Mouse (Mus musculus) spleen, adult 18-20 months (tissue): ENCODE data around the gene Ulk2.
"Not testable (repeated sequence)": the region's sequence is repeated elsewhere in the genome, so short reads cannot be mapped to it uniquely, and the experiment has no call there.

ENCODE experiments used
- DNase-seq, 2 experiments: peaks; one replicate each; pipeline ENCODE4 v3.0.0; 2022; ENCODE audit warnings: mixed read lengths in 2 of 2

Gene Ulk2

DNA sequence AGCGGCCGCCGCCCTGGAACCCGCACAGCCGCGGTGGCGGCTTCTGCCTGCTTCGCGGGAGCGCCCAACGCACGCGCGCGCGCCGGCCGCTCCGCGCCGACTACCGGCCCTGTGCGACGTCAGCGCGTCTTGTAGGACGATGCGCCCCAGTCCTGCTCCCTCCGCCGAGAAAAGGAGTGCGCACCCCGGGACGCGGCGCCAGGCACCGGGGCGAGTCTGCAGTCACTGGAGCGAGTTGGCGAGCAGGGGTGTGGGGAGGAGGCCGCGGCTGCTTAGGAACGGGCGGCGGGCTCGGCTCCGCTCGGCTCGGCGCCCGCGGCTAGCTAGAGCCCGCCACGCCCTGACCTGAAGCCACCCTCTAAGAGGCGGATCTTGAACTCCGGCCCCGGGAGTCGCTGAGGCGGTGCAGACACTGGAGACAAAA lies at the start of gene Ulk2:
Gene Ulk2, minus strand, starts transcription at position 86 of the 424 bp plus-strand sequence.
- DNase-seq = peak; percentile 80 to 88

DNA sequence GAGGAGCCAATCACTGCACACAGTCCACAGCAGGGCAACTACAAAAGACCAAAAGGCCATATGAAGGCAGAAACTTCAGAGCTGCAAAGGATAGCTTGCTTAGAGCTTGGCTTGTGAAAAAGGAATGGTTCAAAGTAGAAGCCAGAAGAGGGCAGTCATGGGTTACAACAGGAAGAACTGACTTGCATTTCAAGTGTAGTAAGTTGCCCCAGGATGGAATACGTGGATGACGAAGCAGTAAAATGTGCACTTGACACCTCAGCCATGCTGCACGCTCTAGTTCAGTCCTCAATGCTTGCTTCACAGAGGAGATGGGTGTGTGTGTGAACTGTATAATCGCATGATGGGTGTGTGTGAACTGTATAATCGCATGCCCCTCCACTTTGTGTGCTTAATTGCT lies 27.3 kb upstream of the Ulk2 start:
- DNase-seq = no peak

DNA sequence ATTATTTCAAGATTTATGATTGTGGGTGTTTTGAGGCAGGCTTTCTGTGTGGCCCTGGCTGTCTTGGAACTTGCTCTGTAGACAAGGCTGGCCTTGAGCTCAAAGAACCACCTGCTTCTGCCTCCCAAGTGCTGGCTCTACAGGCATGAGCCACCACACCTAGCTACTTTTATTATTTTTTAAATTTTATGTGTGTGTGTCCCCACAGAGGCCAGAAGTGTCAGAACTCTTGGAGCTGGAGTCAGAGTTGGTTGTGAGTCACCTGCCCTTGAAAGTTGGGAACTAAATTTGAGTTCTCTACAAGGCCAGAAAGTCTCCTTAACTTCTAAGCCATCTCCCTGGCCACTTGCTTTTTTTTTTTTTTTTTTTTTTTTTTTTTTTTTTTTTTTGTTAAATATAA lies 25.0 kb upstream of the Ulk2 start:
- no peak for DNase-seq

DNA sequence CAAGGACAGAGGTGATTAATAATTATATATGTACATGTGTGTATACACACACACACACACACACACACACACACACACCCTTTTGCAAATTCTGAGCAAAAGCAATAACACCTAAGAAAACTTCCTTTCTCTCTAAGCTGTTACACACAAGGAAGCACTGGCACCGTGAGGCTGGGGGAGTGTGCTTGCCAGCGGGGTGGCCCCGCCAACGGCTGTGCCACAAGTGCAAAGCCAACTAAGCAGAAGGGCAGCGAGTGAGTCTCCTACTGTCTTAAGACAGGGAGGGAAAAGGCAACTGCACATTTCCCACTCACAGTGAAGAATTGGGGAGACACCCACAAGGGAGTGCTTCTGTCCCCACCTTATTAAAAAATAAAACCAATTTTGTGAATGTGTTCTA lies 17.0 kb upstream of the Ulk2 start:
- no peak for DNase-seq

DNA sequence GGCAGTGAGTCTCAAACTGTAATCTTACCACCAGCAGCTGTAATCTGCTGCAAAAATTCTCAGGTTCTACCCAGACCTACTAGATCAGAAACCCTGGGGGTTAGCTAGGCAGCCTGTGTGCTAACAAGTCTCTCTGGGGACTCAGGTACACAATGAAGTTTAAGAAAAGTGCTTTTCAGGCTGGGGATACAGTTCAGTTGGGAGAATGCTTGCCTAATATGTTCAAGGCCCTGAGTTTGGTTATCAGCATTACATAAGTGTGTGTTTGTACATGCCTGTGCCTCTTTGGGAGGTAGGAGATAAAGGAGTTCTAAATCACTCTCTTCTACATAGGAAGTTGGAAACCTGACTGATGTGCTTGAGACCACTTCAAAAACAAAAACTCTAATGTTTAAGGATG lies 12.0 kb upstream of the Ulk2 start:
- DNase-seq = no peak

DNA sequence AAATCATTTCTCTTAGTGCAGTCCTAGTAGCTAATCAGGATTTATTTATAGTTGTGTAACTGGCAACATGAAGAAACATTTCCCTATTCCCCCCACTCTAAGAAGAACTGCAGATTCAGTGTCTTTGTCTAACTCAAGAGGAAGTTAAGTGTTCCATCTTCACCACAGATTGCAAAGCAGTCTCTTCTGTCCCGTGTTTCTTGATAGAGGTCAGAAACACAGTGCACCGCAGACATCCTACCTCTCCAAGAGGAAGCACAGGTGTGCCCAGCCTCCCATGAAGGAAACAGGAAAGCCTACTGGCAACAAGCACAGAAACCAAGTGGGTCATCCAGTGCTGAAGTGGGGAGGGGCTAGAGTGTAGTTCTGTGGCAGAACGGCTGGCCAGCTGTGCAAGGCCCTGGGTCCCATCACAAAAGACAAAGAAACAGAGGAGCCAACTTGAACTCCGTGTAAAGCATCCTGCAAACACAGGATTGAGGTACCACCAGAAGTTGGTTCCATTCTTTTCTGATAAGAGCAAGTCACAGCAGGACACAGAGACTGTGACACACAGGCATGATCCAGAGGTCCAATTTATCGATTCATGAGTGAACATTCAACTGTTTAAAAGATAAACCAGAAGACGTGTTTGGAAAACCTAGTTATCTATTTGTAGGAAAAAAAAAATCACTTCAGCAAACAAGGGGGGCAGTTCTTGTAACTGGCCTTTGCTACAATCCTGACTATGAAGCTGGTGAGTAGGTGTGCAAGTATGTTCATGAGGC lies 7.1 kb upstream of the Ulk2 start:
- no peak for DNase-seq

DNA sequence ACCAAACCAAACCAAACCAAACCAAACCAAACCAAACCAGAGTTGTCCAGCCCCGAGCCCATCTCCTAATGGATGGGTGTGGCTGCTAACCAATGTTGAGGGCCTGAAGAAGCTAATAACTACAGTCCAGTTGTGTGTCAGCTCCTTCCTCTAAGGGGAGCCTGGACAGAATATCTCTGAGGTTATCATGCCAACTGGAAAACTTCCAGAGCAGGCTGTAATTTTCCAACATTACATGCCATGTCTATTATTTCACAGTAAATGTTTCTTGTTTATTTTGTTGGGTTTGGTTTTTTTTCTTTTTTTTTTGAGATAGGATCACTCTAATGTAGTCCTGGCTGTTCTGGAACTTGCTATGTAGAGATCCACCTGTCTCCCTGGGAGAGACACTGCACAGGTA lies 4.4 kb upstream of the Ulk2 start:
- no peak for DNase-seq

DNA sequence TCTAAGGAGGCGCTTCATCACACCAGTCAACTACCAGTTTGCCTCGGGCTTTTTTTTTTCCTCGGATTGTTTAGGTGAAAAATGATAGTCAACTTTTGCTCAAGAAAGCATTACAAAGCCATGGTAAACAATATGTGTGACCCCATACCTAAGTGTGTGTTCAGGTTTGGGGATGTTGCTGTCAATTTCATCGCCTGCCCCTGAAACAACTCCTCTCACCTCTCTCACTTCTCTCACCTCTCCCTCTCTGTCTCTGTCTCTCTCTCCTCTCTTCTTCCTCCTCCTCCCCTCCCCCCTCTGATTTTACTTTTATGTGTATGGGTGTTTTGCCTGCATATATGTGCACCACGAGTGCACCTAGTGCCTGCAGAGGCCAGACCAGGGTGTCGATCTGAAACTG lies 666 bp upstream of the Ulk2 start:
- DNase-seq = no peak

DNA sequence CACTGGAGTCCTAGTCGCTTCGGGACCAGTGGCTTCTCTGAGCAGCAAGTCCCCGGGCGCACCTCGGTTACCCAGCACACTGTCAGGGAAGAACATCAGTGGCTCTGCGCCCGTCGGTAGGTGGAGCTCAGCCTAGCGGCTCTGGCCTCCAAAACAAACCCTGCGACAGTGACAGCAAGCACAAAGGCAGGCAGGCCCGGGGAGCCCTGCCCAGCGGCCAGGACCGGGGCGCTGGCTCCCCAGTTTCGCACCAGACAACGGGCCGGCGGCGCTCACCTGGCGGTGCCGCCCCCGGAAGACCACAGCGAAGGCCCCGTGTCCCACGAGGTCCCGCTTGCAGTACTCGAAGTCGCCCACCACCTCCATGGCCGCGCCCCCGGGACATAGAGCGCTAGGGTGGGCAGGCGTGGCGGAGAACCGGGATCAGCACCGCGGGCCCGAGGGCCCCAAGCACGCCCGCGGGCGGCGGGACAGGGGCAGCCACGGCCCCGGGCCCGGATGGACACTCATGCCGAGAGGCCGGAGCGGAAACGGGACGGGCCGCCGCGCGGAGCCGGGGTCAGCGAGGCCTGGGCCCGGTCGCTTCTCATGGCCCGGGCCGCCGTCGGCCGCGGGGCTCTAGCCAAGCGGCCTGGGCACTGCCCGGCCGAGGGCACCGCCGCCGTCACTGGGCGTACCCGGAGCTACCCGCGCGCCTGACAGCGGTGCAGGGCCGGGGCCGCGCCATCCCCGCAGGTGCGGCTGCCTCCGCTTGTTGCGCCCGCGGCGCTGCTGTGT lies 474 bp downstream of the Ulk2 start:
- peak; percentile 77 to 81 for DNase-seq

DNA sequence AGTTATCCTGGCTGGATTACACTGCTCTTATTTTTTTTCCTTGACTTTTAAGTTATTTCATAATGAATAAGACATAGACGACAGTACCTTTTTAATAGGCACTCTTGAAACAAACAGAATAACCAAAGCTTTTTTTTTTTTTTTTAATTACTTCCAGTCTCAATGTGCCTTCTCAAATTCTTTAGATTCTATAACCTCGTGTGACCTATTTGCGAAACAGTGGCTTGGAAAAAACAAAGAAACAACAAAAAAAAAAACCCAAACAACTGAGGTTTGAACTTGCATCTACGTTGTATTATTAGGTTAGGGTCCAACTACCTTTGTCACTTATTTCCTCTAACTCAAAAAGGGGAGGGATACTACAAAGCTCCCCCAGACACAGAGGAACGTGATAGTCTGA lies 1.2 kb downstream of the Ulk2 start:
- DNase-seq = no peak

DNA sequence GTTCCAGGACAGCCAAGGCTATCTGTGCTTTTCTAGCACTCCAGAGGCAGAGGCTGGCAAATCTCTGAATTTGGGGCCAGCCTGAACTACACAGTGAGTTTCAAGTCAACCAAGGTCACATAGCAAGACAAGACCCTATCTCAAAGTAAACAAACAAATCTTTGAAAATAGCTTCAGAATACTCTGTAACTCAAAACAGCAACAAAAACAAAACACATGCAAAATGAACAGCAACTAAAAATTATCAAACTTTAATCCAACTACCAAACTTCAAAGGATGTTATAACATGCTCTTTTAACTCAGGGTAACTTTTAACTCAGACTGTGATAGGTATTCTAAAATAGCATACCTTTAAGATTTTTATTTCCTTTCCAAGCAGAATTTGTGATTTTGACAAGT lies 2.0 kb downstream of the Ulk2 start:
- no peak for DNase-seq

DNA sequence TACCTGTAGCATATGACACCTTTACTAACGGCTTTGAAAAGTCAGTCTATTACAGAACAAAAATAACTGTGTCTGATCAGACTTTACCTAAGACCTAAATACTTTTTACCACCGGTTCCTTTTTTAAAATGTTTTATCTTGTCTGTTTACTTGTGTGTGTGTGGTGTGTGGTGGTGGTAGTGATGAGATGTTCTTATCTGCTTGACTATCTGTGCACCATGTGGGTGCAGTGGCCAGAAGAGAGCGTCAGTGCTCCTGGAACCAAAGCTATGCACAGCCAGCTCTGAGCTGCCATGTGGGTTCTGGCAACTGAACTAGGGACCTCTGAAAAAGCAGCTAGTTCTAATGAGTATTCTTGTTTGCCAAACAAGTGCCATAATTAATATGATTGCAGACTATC lies 3.7 kb downstream of the Ulk2 start:
- no peak for DNase-seq

DNA sequence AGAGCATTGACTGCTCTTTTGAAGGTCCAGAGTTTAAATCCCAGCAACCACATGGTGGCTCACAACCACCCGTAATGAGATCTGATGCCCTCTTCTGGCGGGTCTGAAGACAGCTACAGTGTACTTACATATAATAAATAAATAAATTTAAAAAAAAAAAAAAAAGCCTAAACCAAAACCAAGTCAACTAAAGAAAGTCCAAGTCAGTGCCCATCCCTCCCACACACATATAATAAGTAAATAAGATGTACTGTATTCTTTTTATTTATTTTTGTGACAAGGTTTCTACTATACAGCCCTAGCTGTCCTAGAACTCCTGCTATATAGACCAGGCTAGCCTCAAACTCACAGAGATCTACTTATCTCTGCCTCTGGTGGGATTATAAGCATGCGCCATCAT lies 14.2 kb downstream of the Ulk2 start:
- not testable (repeated sequence) for DNase-seq

DNA sequence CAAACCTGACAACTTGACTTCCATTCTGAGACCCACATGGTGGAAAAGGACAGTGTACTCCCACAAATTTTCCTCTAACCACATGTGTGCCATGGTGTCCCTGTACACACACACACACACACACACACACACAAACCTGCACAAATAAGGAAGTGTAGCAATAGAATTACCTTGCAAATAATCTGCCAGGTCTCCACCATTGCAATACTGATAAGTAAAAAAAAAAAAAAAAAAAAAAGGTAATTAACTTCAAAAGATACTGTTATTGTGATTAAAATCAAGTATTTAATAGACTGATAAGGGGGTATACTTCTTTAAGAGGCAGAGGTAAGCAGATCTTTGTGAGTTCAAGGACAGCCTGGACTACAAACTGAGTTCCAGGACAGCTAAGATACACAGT lies 14.9 kb downstream of the Ulk2 start:
- DNase-seq = no peak

DNA sequence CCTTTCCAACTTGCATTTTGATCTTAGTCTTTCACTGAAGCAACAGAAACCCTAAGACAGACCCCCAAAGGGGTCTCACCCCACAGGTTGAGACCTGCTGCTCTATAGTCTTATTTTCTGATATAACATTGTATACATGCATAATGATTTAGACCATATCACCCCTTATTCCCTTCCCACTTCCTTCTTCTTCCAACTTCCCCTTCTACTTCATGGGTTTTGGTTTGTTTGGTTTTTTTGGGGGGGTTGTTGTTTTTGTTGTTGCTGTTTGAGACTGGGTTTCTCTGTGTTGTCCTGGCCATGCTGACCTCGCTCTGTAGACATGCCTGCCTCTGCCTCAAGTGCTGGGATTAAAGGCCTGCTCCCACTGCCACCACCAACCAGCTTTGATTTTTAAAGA lies 15.7 kb downstream of the Ulk2 start:
- DNase-seq = no peak

DNA sequence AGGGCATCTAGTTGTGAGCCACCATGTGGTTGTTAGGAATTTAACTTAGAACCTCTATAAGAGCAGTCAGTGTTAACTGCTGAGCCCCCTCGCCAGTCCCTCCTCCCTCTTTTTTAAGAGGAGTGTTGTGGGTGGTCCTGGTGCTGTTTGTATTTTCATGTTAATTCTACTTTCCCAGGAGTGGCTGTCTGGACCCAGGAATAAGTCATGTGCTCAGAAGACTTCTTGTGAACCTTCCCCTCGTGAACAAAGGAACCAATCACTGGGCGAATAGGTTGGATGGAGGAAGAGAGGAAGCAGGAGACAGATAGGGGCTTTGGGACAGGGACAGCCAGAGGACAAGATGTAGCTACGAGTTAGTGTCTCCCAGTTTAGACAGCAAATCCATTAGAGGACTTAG lies 45.1 kb downstream of the Ulk2 start:
- DNase-seq = no peak

DNA sequence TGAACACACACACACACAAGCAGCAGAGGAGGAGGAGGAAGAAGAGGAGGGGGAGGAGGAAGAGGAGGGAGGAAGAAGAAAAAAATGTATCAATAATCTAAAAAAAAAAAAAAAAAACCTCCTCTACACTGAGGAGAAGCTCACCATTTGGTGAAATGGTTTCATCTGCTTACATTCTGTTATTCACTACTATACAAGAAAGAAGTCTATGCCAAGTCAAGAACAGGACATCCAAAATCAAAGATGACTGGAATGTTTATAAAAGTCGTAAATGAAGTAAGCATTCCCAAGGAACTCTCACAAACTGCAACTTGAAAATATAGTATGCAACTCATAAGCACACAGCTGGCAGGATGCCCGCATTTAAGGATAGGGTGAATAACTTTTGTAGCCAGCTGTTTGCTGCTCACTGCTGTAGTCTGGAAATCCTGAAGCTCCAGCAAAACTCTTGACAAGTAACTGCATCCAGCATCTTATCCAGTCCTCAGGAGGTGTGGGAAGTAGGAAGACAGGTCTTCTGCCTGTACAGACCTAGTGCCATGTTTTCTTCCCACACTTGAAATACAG lies 46.2 kb downstream of the Ulk2 start:
- DNase-seq = no peak

DNA sequence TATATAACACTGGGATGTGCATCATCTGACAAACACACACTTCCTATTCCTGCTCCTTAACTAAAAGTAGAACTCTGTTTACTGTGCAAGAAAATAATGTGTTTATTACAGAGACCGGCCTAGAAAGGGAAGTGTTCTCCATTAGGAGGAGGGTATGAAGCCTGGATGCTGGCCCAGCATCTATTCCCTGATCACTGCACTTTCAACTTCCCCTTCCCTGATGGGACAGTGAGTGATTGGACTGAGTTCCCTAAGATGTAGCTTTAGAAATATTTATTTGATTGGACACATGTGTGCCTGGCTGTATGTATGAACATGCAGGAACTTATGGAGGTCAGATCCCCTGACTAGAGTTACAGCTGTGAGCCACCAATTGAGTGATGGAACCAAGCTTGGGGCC lies 61.4 kb downstream of the Ulk2 start:
- DNase-seq = no peak

DNA sequence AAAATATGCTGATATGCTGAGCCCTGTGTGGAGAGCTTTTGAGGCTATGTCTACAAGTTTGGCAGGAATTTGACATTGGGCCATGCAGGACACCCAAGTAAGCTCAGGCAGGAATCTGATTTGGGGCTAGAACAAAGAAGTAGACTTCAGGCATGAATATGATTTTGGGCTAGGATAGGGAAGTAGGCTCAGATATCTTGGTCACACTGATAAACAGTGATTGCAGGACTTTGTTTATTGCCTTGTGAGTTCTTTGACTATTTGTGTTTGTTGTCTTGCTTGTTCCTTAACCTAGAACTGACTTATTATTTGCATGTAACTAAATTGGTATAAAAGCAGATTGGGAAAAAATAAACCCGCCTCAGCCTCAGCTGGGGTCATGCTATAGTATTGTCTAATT lies 66.3 kb downstream of the Ulk2 start:
- DNase-seq = no peak

DNA sequence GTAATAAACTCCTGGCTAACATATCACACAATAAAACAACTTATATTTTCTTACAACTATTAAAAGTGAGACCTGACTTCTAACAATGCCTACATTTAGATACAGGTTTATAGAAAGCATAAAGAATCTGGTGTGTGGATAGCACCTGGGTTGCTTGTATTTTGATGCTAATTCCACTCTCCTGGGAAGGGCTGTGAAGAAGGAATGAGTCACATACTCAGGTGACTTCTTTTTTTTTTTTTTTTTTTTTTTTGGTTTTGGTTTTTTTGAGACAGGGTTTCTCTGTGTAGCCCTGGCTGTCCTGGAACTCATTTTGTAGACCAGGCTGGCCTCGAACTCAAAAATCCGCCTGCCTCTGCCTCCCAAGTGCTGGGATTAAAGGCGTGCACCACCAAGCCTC lies 72.3 kb downstream of the Ulk2 start:
- not testable (repeated sequence) for DNase-seq

DNA sequence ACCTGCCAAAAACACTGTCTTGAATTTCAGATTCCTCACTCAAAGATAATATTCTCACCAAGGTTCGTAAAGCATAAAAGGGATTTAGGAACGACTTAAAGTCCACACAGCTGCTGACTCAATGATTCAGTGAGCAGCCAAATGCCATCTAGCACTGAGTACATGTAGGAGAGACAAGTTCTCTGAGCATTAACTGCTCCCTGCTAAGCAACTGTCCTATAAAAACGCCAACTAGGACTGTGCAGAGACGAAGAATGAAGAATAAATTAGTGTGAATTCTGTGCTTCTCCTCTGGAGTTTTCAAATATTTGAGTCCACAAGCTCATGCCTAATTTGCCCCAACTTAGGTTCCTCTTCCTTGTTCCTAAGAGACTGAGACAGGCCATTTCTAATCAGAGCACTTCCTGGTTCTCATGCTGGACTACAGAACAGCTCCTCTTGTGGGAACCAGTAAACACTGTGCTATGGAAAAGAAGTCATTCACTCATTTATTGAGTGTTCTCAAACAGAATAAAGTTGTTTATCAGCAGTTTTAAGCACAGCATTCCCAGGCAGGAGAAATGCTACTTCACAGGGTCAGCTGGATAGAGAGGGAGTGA lies 80.2 kb downstream of the Ulk2 start:
- no peak for DNase-seq

DNA sequence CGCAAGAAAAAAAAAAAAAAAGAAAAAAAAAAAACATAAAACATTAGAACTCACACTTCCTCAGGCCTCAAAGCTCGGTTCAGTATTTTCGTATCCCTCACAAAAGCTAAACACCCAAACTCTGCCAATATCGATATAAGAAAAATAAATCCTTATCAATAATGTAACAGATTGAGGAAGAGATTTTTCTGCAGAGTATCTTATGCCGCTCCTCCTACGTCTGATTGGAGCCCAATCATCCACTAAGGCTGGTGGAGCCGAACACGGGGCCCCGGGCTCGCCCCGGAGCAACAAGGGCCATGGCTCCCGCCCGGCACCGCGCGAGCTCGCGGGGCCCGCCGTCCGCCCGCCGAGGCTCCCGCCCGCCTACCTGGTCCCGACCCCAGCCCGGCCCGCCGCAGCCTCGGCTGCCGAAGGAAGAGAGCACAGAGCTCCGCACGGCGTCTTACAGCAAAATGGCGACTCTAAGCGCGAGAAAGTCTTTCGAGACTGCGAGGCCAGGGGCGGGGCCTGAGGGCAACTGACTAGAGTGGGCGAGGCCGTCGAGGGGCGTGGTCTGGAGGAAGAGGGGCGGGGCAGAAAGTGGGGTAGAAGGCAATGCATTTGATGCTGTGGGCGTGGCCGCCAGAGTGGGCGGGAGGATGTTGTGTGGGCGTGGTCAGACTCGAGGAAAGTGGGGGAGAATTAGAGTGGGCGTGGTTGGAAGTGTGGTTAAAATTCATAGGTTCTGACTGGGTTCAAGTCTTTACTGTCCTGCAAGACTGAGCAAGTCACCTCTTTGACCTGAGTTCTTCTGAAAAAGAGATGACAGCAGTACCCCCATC lies 93.1 kb downstream of the Ulk2 start, which contains the start of gene Prpsap2:
Gene Prpsap2, minus strand, starts transcription at position 505 of the 824 bp plus-strand sequence.
- peak; percentile 100 for DNase-seq

DNA sequence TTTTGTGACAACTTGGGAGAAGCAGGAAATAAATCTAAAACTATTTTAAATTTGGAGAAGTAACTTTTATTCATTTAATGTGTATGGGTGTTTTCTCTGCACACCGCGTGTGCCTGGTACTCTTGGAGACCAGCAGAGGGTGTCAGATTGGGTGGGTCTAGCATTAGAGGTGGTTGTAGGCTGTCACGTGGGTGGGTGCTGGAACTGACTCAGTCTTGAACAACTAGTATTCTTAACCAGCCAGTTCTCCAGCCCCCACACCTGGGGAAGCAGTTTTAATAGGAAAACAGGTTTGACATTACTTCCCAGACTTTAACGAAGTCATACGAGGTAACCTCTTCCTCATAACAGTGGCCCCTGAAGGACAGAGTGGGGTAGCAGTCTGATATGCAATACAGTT lies 94.4 kb downstream of the Ulk2 start:
- DNase-seq = peak in 1 of 2 experiments; percentile 30
